Mouse (Mus musculus) natural killer cell, adult 2 months (primary cell): Measurements from ENCODE around the gene Gpatch8.
A peak's percentile ranks its signal among the peaks of the same experiment; 100 is the strongest.

Experiments used
- DNase-seq, 2 experiments: peaks; one replicate each; pipeline ENCODE4 v3.0.0; 2022; ENCODE audit warnings: low spot score in 2 of 2

Gpatch8 gene

DNA sequence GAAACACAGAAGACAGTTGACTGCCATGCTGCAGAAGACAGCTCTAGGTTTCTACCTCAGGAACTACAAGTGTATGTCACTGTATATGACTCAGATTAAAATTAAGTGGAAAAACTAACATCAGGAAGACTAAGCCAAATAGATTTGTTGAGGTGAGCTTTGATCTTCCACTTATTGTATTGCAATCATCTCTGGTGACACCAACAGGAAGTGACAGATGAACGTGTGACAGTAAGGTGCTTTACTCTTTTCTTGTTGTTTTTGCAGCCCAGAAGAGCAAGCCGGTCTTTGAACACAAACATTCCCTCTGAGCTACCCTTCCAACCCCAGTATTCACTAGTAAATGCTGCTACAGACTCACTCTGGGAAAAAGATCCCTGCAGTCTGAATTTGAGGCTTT, 59.5 kb downstream of the Gpatch8 start:
- DNase-seq = peak in 1 of 2 experiments; percentile 11

DNA sequence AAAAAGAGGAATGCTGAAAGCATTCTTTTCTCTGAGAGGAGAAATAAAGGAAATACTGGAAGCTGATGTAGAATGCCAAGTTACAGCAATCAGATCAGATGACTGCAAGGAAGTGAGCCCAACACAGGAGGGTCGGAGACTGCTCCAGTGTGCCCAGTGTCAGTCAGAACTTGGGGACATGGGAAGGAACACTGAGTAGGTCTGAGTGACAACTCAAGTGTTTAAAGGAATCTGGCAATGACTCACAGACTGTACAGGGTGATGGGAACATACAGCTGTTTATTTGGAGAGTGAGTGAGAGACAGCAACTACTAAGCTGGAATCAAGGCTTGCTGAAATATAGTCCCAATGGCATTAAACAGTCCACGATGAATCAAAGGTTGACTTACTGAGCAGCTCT, 60.0 kb downstream of the Gpatch8 start:
- no peak for DNase-seq

DNA sequence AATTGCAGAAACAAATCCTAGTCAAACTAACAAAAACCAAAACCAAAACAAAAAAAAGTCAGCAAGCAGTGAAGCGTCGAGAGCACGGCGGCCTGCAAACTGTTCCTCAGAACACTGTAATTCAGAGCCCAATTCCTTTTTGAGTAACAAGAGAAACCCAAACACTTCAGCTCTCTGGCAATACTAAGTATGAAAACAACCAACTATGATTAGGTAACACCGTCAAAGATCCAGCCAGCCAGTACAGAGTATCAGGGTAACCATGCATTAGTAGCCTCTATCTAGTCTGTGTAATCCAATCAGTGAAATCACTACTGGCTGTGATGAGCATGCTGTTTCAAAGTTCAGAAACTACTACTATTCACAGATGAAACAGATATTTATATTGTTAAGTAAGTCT, 60.5 kb downstream of the Gpatch8 start:
- no peak for DNase-seq

DNA sequence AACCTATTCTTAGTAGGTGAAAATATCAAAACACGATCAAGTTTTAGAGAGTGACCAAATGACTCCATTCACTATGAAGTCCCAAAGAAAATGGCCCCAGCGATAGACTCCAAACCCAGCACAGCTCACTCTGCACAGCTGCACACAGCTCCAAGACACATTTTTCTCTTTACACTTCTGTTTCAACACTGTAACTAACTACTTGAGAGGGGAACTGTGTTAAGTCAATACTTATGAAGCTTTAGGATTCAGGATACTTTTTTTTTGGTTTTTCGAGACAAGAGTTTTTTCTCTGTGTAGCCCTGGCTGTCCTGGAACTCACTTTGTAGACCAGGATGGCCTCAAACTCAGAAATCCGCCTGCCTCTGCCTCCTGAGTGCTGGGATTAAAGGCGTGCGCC, 61.1 kb downstream of the Gpatch8 start:
- no peak for DNase-seq

DNA sequence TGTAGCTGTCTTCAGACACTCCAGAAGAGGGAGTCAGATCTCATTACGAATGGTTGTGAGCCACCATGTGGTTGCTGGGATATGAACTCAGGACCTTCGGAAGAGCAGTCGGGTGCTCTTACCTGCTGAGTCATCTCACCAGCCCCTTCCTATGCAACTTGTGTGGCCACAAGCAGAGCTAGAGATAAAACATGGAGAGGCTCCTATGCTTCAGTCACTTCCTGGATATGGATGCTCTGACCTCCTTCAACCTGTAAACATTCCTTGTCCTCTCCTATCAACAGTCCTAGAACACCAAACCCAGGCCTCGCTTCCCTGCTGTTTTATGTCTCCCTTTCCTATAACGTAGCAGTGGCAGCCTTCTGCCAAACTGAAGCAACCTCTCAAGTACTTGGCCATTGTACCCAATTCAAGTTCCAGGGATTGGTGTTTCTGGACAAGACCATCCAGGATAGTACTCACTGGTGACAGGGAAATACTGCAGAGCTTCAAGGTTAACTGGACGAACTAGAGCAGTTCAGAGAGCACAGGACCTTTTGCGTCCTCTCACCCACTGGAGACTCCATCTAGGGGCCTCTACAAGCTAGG, 62.0 kb downstream of the Gpatch8 start:
- DNase-seq = no peak

DNA sequence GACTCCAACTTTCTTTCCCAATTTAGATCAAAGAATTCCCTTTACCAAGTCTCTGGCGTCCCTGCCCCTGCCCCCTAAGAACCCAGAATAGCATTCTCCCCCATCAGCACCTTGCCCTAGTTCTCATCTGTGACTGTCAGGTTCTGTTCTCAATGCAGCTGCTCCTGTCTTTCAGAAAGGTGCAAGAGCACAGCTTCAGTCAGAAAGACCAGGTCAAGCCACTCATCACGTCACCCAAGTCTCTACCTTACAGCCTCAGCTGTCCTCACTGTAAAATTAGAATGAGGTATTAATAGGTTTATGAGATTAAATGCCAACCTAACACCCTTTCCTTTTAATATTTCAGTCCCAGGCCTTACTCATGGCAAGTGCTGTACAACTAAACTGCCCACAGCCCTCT, 63.0 kb downstream of the Gpatch8 start:
- DNase-seq = no peak

DNA sequence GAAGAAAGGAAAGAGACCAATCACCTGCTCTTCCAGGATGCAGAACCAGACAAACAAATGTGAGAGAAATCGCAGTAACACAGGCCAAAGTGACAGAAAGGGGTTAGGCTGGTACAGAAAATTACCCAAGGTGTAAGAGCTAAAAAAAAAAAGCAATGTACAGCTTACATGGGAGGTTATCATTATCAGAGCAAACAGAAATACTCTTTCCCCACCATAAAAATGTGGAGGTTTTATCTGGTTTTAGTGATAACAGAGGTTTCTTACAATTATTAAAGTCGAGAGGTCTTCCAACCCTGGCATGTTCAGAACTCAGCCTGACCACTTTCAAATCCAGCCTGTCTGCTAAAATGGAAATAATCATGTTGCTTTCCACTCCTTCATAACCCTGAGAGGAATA, 68.3 kb downstream of the Gpatch8 start:
- DNase-seq = no peak

DNA sequence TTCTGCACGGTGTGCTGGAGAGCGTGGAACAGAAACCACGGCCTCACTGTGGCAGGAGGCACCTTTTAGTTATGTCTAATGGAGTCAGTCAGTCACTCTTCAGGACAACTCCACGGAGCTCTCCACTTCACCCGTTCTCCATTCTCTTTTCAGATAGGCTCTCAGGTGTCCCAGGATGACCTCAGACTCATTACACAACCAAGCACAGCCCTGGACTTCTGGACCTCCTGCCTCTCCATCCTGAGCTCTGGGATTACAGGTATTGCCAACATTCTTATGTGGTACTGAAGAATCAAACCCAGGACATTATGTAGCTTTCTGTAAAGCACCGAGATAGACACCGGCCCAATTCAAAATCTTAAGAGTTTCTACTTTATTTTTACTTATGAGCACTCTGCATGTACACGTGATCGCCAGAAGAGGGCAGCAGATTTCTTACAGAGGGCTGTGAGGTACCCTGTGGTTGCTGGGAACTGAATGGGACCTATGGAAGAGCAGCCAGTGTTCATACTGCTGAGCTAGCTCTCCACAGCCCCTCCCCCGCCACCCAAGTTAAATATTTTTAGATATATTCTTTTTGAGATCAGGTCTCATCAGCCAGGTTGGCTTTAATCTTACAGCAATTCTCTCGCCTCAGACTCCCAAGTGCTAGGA, 69.3 kb downstream of the Gpatch8 start:
- DNase-seq = peak in 1 of 2 experiments; percentile 24

DNA sequence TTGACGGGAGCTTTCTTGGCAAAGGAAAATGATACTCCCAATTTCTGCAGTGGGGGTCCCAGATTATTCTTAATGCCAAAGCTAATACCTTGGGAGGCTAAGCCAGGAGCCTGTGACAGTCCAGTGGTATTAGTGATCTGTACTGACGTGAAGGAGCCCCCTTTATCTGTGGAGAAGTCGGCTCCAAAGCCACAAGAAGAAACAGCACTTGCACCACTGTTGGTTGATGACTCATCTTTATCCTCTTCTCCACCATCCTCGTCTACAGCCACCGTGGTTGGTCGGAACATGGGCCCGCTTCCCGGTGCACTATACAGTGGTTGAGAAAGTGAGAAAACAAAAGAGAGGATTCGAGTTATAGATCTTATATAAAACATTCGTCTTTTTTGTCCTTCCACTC, 74.4 kb downstream of the Gpatch8 start:
- no peak for DNase-seq

DNA sequence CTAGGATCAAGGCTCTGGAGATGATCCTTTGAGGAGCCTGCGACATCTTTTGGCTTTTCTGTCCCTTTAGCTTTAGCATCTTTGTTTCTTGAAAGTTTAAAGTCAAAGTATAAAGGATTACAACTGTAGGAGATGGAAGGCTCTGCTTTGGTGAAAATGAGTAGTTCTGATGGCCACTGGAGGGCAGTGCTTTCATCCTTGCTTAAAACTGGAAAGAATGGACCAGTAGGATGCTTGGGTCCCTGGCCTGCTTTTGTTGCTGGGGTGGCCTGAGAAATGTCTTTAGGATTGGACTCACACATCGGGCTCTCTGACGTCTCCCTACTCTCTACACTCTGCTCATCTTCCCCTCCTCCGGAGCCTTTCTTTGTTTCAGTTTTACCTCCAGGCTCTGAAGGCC, 75.3 kb downstream of the Gpatch8 start:
- DNase-seq = no peak

DNA sequence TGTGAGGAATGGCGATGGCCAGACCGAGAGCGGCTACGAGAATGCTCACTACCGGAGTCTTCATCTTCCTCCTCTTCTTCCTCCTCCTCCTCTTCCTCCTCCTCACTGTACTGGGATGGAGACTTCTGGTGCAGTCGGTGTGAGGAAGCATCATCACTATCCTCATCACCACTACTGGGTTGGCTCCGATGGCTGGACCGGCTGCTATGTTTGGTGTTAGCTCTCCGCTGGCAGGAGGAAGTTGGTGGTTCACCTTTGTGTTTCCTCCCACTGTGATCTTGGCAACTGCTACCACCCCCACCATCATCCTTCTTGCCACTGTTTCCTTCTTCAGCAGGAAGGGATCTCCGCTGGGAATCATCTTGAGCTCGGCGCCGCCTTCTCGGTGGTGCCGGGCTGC, 76.1 kb downstream of the Gpatch8 start:
- DNase-seq = no peak

DNA sequence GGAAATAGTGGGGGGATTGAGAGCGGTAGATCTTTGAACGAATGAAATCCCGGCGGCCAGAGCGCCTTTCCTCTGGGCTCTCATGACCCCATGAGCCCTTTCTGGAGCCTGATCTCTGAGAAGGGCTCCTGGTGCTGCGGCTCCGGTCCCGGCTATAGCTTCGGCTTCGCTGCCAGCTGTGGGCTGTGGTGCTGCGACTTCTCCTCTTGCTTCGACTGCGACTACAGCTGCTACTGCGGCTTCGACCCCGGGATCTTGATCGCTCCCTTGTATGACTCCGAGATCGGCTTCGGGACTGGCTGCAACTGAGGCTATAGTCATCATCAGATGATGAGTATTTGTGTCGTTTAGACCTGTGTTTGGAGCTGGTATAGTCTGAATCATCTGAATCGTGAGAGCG, 76.6 kb downstream of the Gpatch8 start:
- DNase-seq = no peak

DNA sequence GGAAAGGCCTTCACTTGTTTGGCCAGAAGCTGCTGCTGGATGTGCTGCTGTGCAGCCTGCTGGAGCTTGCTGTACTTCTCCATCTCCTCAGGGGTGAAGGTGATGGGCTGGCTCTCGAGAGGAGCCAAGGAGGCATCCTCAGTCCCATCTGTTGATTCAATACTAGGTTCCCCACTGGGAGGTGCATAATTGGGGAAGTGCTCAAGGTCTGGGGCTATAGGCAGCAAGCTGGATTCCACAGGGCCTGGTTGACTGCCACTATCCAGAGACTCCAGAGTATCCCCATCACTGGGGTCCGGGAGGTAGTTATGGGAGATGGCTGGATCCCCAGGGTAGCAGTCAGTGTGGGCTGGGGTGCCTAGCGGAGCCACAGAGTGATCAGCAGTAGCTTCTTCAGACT, 77.5 kb downstream of the Gpatch8 start:
- no peak for DNase-seq

DNA sequence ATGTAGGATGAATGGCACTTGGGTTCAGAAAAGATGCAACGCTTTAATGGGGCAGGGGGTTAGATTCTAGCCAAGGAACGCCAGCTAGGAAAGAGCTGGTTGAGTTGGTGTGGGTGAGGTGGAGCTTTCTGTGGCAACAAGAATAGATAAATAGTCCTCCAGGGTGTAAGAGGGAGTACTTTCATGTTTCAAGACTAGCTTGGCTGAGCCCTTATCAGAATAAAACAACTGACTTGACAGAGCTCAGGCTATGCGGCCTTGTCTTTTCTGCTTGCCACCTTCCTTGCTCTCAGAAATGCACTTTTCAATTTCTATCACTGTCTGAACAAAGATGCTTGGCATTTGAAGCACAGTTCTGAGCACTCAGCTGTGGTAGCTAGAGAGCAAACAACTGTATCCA, 81.2 kb downstream of the Gpatch8 start:
- DNase-seq = no peak

DNA sequence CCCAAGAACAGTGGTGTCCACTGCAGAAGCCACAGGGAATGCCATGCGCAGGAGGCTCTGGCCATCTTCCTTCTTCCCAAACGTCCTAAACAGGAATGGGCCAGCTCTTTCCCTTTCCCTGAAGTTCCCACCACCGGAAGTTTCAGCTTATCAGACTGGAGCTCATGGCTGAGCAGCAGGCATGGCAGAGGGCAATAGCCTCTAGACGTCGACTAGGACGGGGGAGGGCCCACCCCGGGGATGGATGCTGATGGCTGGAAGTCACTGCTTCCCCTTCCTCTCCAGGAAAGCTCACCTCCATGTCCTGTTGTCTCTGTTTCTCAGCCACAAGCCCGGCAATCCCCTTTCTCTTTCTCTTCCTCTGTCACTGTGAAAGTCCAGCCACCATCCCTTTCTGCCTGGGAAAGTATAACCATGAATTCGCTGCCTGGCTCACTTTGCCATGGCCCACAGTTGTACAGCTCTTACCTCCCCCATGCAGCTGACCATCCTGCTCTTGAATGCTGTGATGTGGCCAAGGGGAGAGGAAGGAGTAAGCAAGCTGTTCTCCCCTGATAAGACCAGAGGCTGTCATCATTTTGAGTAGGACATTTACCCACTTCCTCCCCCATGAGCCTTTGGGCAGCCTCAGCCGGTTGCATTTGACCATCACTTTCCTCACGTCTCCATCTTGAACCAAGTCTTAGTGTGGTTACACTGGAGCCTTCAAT, 86.4 kb downstream of the Gpatch8 start, which contains the start of gene Itga2b:
Itga2b (minus strand) TSS at position 475 of the 710 bp plus-strand sequence.
- DNase-seq = peak in 1 of 2 experiments; percentile 21

DNA sequence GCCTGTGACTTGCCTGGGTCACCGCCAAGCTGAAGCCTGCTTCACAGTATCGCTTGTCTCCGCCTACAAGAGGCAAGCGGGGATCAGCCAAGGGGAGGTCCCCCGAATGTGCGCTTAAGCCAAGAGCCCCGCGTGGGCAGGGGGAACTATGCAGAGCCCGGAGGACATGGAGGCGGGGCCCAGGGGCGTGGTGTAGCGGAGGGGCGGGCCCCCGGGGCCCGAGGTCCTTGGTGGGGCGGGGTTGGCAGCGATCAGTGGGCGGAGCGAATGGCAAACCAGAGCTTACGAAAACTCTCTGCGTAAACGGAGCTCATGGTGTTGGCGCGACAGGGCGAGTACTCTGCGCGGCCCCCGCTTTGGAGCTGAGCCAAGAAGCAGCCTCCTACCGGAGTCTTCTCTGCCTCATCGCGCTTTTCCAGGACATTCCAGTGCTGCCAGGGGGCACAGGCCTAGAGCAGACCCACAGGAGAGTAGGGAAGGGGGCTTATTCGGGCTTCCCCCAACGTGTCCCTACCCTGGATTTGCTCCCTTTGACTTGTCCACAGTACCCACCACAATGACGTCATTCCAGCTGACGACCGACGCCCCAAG, 89.1 kb downstream of the Gpatch8 start:
- peak; percentile 90 to 94 for DNase-seq

DNA sequence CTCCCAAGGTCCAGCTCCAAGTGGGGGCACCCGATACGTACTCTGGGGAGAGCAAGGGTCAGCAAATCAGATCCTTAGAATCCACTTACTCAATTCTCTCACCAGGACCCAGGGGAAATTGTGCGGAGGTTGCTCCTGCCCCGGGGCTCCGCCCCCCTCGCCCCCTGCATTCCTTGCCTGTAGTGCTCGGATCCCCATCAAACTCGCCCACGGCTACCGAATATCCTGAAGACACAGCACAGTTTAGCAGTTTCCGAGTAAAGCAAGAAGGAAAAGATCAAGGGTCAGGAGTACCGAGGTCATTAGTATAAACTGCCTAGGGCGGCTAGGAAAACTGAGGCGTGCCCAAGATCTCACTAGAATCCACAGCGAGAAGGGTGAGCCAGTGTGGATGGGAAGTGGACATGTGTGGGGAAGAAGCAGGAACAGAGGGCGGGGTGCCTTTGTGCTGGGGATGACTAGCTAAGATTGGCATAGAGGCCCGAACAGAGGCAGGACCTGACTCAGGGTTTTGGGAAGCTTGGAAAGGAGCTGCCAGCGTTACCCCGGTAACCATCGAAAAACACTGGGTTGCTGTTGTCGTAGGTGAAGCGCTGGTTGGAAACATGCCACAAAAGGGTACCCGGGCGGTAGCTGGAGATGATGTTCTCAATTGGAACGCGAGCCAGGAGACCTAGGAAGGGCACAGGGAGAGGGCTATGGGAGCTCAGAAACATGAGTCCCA, 90.3 kb downstream of the Gpatch8 start:
- no peak for DNase-seq

DNA sequence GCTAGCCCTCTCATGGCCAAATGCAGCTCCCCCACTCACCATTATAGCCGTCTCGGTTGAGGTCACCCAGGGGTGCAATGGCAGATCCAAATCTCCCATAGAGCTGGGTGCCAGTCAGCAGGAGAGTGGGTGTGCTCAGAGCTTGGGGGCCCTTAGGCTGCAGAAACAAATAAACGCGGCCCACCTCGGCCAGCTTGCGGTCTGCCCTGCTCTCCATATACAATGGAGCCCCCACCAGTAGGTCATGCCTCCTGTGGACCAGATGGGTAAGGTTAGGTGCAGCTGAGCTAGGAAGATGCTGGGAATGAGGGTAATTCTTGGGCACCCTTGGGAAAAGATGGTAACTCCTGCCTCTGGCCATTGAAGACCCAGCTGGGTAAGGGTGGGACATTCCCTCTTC, 91.3 kb downstream of the Gpatch8 start:
- no peak for DNase-seq

DNA sequence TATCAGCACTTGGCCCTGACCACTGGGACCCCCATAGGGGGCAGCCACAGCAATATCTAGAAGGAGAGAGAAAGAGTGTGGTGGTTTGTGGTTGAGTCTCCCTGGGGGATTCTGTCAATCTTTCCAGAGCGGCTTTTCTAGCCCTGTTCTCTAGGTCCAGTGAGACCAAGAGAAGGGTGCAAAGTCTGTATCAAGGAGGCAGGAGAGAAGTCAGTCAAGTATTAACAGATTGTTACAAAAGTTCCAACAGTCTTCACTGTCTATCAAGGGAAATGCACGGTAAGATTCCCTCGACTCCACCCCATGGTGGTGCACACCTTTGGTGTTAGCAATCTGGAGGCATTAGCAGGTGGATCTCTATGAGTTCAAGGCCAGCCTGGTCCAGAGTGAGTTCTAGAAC, 94.4 kb downstream of the Gpatch8 start:
- no peak for DNase-seq

DNA sequence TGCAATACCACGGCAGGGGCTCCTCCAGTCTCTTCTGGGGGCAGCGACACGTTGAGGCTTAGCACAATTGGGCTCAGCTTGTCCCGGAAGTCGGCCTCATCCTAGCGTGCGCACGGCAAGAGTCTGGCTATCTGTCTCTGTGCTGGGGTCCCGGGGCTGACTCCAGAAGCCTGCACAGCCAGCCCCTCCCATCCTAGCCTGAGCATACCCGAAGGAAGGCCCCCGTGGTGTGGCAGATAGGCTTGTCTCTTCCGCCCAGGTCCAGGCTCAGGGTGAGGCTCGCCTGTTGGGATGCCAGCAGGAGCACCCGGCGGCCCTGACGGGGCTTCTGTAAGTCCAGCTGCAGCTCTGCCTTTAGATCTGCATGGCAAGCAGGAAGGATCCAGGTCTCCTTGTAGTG, 95.7 kb downstream of the Gpatch8 start:
- no peak for DNase-seq

DNA sequence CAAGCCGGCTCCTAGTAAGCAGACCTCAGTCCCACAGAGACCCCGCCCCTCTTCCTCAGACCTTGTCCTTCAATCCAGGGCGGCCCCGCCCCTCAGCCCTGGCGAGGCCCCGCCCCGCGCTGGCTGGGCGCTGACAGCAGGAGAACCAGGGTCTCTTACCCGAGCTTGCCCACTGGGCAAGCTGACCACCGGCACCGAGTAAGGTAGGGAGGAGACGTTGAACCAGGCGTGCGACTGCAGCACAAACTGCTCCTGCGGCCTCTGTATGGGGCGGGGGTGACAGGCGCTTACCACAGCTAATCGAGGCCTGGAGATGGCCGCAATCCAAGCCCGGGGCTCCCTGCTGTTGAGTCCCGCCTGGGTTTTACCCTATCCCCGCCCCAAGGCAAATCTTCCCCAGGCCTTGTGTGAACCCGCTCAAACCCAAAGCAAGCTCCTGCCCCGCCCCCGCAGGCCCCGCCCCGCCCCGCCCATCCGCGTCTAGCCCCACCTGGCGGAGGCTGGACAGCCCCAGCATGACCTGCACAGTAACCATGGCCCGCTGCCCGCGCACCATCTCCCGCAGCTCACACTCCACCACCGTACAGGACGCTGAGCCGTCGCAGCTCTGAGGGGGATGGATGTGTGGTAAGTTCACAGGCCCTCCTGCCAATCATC, 100.3 kb downstream of the Gpatch8 start:
- peak; percentile 22 to 42 for DNase-seq

DNA sequence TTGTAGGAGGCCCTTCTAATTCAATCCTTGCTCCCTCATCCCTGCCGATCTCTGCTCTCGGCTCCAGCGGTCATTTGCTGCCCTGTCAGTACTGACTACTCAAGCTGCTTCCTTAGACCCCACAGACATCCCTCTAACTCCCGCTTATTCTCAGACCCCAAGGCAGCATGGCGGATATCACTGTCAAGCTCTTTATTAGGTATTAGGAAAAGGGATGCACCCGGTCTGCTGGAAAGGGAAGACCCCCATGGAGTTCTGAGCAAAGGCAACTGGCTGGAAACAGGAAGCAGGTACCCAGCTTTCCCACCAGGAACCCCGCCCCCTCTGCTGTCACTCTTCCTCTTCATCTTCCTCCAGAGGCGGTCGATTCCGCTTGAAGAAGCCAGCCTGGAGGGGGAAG, 103.1 kb downstream of the Gpatch8 start:
- no peak for DNase-seq
